Mouse (Mus musculus) testis, adult 2 months (tissue): ENCODE data around the gene Sctr.

Source experiments
- CTCF ChIP-seq: fragments of 200-500 bp; IDR thresholded peaks from 2 replicates; pipeline ENCODE4 v1.5.1; 2012; ENCODE audit warnings: low read depth, mild to moderate bottlenecking, inconsistent platforms, low read length, moderate library complexity; ENCODE audit not compliant: control insufficient read depth, insufficient read depth, insufficient replicate concordance
- POLR2A ChIP-seq: fragments of 200-500 bp; IDR thresholded peaks from 2 replicates; pipeline ENCODE4 v1.6.1; 2012; ENCODE audit warnings: low read depth, mild to moderate bottlenecking, inconsistent platforms, low read length, moderate library complexity; ENCODE audit not compliant: control insufficient read depth

- TF ChIP-seq CTCF (no peak), POLR2A (no peak)
Measured at GRCm38 (mm10) chr1:119959920-119960319, 46.8 kb upstream of the Sctr start.
